Mouse (Mus musculus) natural killer cell, adult 2 months (primary cell): ENCODE results near the gene Gfod2.
A peak's percentile ranks its signal among the peaks of the same experiment; 100 is the strongest.

Source experiments
- DNase-seq, 2 experiments: peaks; one replicate each; pipeline ENCODE4 v3.0.0; 2022; ENCODE audit warnings: low spot score in 2 of 2

Gene Gfod2

DNA sequence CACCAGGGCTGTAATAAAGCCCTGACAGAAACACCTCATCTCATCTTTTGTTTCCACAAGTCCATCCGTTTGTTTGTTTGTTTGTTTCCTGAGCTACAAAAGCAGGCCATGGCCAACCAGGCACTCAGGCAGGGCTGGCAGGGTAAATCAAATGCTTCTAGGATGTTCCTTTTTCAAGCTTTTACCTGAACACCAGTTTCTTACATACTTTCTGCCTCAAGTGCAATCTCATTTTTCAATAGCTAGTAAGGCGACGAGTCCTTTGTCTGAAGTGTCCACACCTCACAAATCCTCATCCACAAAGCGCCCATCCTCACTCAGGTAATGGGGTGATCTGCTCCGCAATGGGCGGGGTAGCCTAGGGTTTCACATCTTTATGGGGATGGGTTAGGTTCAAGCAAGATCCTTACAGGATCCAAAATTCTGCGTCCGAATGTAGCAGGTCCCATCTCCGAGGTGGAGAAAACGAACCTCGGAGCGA is 628 bp downstream of the Gfod2 start:
- DNase-seq, result no peak

DNA sequence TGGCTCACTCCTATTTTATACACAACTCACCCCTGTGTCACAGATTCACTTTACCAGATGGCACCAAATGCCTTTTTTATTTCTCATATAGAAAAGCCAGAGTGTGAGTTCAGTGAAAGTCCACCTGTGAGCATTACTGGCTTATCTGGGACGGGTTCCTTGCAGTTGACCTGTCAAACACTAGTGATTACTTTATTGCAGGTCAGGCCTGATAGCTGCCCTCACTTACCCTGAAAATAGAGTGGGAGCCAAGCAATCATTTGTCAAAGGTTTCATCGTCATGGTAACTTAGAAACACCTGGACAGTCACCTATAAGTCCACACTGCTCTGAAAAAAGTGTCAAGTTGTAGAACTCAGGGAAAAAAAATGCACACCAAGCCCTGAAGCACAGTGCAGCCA is 3.8 kb downstream of the Gfod2 start:
- no peak for DNase-seq

DNA sequence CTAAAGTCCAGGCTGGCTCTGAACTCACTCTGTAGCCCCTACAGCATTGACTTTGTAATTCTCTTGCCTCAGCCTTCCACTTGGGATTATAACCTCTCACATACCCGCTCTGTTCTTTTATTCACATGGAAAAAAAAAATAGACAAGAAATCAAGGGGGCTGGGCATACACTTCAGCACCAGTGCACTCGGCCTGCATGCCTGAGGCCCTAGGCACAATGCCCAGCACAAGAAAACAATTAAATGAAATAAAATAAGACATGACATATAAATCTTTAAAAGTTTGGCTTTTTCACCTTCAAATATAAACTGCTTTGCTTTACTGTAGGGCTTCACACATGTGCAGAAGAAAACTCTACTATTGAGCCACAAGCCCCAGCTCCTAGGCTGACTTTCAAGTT is 4.5 kb downstream of the Gfod2 start:
- DNase-seq, result no peak

DNA sequence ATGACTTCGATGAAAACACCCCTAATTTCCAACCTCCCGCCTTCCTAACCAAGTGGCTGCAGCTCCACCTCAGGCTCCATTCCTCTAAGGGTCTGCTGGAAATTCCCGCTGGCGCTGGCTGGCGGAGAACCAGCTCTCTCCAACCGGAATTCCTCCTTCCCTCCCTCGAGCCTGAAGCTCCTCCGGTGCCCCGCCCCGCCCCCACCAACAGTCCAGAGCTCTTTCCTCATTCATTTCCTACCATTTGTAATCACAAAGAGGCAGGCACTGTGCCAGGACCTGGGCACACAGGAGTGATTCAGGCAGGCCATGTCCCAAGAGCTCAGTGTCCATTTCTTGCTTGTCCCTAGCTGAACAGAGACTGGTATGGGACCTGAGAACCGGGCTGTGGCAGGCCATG is 7.9 kb downstream of the Gfod2 start:
- DNase-seq, result no peak

DNA sequence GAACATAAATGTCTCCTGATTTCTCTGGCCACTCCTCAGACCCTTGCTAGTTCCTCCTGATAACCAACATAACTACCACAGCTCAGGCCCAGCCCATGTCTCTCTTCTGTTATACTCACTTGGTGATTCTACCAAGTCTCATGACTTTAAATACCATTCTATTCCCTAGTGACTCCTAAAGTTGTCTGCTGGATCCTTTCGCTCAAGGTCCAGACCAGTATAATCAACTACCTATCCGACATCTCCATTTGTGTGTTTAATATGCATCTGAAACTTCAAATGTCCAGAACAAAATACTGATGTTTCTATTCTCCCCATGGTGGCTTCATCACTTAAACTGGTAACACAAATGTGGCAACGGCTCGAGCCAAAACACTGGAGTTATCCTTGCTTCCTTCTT is 15.2 kb downstream of the Gfod2 start:
- no peak for DNase-seq

DNA sequence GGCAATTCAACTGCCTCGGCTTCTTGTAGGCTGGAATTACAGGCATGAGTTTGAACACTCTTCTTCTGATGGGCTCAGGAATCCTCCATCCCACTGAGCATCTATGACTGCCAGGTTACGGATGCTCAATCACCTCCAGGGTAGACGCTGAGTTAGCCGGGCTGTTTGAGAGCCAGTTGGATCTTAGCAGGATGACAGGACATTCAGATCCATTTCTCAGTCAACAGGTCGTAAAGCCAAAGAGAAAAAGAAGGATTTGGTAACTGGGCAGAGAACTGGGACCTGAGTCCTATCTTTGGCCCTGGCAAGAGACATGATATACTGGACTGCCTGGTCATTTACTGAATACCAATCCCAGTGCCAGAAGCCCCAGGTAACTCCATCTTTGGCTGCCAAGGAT is 19.2 kb downstream of the Gfod2 start:
- DNase-seq, result no peak

DNA sequence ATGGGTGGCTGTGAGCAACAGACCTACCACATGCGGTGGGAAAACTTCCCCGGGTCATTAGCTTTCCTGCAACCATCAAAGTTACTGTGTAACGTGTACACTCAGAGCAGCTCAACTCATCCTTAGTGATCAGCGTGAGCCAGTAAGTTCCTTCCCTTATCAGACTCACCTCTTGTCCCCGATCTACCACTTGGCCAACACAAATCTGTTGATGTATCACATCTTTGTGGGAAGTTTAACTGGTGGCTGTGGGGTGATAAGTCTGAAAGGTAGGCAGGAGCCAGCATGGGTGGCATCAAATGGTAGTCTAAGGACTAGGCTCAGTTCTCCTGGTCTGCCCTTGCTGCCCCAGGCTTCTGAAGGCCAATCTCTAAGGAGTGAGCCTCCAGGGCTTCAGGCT is 26.3 kb downstream of the Gfod2 start:
- DNase-seq, result no peak

DNA sequence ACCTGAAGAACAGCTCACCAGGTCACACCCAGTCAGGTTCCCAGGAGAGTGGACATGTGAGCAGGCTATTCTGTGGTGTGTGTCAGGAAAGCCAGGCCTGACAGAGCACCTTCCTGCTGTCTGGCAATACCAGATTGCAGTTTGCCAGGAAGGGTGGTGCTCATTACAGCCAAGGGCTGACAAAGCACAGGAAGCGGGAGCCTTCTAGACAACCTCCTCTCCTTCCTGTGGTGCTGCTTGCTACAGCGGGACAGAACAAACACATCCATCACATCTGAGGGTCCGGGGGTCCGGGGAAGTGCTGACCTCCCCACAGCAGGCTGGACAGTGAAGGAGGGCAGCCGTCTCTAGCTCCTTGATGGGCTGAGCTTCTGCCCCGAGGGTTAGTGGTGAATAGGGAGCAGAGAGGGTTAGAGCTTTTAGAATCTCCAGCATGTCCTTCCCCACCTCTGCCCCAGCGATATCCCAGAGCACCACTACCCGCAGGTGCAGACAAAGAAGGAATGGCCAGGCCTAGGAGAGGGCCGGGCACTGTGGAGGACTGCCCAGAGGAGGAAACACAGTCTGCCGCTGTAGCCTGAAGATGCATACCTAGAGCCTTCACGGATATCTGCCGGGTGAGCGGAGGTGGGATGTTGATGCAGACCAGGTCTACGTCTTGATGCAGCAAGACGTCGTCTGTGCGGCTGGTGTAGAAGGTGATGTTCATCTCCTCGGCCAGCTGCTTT is 30.9 kb downstream of the Gfod2 start:
- no peak for DNase-seq

DNA sequence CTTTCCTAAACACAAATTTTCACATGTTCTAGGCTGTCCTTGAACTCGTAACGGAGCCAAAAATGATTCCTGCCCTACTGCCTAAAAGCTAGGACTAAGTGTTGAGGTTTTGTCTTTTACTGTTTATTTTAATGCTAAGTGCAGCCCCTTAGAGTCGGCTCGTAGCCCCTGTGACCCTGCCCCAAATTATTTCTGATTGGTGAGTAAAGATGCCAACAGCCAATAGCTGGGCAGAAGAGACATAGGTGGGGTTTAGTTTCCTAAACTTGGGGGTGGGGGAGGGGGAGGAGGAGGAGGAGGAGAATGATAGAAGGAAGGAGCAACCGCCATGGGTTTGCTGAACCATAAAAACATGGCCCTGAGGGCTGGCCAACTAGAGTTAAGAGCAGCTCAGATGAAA is 32.7 kb downstream of the Gfod2 start:
- DNase-seq, result no peak

DNA sequence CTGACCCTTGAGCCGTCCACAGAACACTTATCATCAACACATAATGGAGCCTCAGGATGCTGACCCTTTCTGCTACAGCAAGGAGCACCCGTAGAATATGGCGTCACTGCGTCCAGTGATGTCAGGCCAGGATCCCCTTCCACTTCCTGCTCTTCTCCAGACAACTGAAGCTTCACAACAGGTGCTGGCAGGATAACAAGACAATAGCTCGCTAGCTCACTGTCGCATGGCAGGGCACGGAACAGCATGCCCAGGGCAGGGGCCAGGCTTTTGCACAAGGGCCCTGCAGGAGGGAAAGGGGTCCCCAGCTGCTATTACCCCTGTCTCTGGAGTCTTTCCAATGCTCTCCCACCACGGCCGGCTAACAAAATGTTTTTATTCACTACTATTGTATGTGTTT is 35.6 kb downstream of the Gfod2 start:
- no peak for DNase-seq

DNA sequence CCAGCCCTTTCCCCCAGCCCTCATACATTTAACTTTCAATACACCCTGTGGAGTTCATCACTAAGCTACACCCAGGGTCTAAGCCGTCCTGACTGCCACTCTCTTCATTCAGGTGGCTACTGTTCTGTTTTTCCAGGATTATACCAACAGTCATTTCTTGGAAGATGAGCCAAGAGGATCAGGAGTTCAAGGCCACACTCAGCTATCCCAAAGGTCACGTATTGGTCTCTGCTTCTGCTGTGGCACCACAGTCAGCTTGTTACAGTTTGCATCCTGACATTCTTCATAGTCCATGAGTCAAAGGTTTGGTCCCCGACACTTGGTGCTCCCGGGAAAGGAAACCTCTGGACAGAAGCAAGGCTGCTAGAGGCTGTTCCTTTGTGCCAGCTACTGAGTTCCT is 38.8 kb downstream of the Gfod2 start:
- DNase-seq, result no peak

DNA sequence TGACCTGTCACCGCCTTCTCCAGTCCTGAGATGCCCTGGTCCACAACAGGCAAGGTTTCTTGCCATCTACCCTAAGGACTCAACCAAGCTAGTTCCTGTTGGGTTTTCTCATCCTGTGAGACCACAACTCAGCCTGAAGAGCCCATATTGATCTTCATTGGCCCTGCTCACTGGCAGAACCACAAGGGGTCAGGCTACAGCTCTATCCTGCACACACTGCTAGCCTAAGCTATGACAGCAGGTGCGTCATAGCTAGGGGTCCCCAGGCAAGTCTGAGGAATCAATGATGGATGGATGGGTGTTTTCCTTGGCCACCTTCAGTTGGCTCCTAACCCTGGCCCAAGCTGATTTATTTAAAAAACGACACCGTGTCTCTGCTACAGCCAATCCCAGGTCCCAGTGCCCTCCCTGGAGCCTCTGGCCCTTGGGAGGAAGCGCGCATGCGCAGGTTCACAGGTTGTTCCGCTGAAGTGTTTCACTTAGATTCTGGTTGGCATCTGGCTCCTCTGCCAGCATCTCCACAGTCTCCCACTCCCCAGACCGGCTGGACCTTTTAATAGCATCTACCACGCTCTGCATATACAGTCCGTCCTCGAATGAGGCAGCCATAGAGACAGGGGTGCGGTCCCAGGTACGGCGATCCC is 42.0 kb downstream of the Gfod2 start:
- no peak for DNase-seq

DNA sequence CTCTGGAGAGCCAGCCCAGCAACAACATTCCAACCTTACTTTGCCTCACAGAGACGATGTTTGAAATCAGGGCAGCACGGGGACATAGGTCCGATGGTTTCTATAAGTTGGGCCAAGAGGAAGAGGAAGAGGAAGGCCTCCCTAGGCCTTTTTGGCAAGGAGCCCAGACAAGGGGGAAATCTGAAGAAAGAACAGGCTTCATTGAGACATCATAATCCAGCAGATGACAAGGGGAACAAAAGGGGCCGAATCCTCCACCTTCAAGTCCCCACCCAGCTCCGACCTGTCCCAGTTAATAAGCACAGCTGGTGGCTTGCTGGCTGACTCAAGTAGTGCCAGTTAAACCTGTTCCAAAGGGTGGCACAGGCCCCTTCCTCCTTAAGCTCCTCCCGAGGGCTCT is 43.4 kb downstream of the Gfod2 start:
- DNase-seq, result no peak

DNA sequence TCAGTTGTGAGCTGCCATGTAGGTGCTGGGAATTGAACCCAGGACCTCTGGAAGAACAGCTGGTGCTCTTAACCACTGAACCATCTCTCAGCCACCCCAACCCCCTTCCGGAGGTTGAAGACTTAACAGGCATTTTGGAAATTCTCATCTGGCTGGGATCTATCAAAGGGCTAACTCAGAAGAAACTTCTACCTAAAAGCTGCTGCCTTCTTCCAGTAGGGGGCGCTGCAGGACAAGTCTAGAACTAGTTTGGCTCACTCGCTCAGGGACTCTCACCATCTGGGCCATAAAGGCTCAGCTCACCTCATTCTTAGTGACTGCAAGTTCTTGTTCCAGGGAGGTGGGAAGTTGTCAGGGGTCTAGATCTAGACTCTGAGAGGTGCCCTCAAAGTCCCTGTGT is 44.3 kb downstream of the Gfod2 start:
- DNase-seq, result peak; percentile 84 to 88

DNA sequence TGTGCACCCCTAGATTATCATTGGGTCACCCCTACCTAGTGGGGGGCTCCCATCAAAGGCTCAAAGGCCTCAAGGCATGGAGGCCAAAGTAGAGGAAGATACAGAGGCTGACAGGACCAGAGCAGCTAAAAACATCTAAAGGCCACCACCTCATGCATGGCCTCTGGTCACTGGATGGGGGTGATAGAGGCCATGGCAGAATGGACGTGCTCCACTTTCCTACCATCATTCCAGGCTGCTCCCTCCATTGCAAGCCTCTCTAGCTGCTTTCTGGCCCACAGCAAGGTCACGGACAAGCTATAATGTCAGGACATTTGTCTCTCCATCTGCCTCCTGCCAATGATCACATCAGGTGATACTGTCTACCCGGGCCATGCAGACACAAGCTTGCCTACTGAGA is 46.2 kb downstream of the Gfod2 start:
- DNase-seq, result no peak

DNA sequence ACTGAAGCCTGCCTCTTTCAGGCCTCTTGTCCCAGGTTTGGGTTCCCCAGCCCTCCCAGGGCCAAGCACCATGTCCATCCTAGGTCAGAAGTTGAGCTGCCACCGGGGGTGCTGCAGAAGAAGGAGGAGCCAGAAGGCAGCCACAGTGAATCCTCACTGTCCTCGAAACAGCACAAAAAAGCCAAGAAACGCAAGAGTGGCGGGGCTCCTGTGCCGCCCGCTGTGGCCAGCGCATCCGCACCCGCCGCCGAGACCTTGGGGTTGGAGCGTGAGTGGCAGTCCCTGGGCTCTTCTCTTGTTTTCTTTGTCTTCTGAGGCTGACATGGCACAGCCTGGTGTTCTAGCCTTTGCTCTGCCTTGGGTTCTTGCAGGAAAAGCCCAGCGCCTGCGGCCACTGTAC is 49.1 kb downstream of the Gfod2 start:
- no peak for DNase-seq

DNA sequence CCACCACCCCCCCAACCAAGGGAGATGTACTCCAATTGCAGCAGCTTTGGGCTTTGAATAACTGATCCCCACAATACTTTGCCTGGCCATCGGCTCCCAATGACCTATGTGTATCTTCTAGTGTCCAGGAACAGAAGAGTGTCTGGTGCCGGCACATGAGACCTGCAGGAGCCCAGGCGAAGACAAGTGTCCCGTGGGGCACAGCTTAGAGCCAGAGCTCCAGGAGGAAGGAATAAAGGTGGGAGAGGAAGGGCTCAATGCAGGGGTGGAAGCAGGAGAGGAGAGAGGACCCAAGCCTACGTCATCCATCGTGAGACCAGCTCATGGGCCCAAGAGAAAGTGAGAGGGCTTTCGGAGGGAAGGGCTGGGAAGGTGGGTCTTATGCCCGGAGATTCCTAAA is 49.8 kb downstream of the Gfod2 start:
- DNase-seq, result no peak

DNA sequence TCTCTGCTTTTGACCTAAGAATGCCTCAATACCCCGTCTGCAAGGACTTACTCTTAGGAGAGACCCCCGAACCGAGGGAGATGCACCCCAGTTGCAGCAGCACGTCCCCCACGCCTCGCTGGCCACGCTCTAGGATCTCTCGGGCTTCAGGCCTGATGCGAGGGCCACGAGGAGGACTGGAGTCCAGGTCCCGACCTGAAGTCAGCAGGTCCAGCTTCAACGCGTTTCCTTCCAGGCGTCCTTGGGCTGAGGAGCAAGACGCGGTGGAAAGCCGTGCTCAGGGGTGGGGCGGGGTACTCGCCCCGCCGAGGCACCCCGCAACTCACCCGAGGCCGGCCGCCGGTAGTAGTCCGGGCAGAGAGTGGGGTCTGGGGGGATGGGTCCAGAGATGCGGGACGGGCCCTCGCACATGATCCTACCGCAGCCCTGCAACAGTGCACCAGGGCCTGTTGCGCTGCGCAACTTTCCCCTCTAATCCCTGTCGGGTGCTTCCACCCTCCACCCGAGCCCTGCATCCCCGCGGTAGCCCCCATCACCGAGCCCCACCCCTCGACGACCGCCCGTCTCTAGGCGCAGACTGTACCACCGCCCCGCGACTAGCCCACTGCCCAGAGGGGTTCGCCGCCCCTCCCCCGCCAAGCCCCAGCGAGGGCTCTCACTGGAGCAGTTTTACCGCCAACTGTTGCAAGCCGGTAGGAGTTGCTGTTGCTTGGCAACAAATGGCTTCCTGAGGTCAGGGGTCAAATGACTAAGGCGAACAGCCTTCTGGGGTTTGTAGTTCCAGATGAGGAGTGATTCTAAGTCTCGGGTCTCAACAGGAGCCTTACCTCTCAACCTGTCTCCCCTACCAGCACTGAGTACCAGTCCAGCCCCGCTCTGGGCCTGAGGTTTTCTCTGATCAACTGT is 50.7 kb downstream of the Gfod2 start, which contains the start of the genes 4933405L10Rik and Enkd1:
Gene 4933405L10Rik, plus strand, starts transcription at position 158 of the 906 bp plus-strand sequence.
Gene Enkd1, minus strand, starts transcription at position 713 of the 906 bp plus-strand sequence.
- DNase-seq, result peak; percentile 78 to 80

DNA sequence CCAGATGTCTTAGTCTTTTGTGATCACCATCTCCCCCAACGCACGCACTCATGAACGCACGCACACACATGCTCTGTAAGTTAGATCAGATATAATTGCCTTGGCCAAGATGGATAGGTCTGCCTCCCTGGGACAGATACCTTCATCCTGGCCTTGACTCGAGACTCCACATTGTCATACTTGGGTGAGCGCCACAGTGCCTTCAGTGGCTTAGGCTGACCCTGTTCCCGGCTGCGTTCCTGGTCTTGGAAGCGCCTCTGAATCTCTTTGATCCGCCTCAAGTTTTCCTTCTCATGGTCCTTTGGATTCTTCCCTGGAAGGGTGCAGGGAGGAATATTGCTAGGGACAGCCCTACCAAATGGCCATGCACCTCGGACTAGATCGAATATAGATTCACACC is 52.0 kb downstream of the Gfod2 start:
- DNase-seq, result no peak

DNA sequence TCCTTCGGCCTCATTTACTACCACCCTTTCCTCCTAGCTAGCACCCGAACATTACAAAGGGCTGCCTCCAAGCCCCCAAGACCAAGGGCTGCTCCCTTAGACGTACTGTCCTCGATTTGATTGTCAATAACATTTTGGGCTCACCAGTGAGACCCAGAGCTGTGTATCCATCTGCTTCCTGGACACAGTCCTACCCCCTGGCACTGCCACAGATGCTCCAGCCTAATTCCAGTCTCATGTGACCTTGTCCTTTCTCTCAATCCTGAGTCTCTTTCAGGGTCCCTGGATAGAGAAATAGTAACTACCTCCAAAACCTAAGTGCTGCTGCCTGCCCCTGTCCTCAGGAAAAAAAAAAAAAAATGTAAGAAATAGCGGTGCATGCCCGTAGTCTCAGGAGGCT is 53.5 kb downstream of the Gfod2 start:
- DNase-seq, result no peak

DNA sequence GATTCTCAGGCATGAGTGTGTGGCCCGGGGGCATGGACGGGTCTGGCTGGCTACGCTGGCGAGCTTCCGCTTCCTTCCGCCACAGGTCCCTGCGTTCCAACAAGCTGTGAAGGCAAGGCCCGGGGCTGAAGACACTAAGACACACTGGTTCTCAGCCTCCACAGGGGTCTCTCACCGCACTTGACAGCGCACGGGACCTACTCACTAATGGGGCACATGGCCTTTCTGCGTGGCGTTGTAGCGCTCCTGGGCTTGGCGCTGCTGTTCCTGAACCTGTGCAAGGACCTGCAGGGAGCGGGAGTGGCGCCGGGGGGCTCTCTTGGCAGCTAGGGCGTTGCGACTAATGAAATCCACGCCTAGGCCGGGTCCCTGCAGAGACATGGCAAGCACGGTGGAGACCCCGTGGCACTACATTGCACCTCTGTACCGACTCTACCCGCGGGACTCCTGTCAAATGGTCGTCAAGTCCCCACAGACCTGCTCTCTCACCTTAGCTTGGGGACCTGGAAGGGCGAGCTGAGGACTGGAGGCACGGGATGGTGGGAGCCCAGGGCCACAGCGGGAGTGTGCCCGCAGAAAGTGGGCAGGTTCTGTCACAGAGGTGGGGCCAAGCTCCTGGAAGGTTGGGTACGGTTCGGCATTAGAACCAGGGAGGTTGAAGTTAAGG is 54.2 kb downstream of the Gfod2 start:
- no peak for DNase-seq
